Mouse (Mus musculus): Measurements from ENCODE around the gene Setd7.

The Setd7 gene

DNA sequence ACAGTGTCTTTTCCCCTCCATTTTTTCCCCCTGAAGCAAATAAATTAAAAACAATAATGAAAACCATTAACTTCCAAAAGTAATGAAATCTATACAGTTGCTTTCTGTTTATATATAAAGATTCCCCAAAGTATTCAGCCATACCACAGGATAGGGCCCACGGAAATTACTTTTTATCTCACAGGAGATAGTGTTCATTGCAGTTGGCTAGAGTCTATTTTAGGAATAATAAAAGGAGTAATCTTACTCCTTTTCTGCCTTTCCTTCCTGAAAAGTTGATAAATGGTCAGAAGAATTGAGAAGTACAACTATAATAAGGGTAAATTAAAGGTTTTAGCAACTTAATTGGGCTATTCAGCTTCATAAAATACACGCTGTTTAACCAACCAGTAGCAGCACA is 92.1 kb downstream of the Setd7 start:
- no peak for DNase-seq (ENCODE audit: low spot score)
